In genomic region chr14:59330499-59330898, GRCm38 (mm10) we compare ENCODE assay signal across 10 mouse cellular contexts. TPM values are rescaled to one million over a fixed set of nuclear protein-coding genes. Genes with fewer than 3 reads are reported as not detected.
DNase-seq lines count a peak whose midpoint lies in the region; ATAC-seq and TF ChIP-seq lines count a peak whose summit lies in the region.
"Not testable (repeated sequence)": the region's sequence is repeated elsewhere in the genome, so short reads cannot be mapped to it uniquely, and the experiment has no call there.
"Had no signal": no experiment of that assay in that cellular context is flagged by ENCODE, and none has a peak within 500 bp of the region (broad histone marks: within the 10 kb centered on the region; RNA-seq: fewer than 3 reads in every experiment).

No protein-coding gene starts in this region.

- in situ Hi-C loops in Patski (cut with MboI; ENCODE audit: low pct_unique_long_range_greater_than_20kb) = not testable (repeated sequence)

- not testable (repeated sequence) for H3K4me2 ChIP-seq in lung, embryonic 14.5 days

- H3K36me3 ChIP-seq in lung, embryonic 14.5 days (ENCODE audit: insufficient read depth) = not testable (repeated sequence)

- not testable (repeated sequence) for H3K9ac ChIP-seq in lung, embryonic 14.5 days

- WGBS in lung, embryonic 14.5 days = 26% methylated on average over 3 of the region's 3 CpGs

- H3K27me3 ChIP-seq in Patski; lung, embryonic 14.5 days (ENCODE audit: insufficient read depth, low read length): not testable (repeated sequence)

- H3K4me1 ChIP-seq in lung, embryonic 14.5 days (ENCODE audit: insufficient read depth) = not testable (repeated sequence)

- ATAC-seq in Patski; lung, embryonic 14.5 days (ENCODE audit: insufficient read depth): not testable (repeated sequence)
- 0 out of 2 replicates have a peak, but pooled peaks have one; percentile 47 for ATAC-seq in common myeloid progenitor, adult 5-6 weeks (replicated peaks; ENCODE audit: low read depth, poor library complexity, severe bottlenecking)

- not testable (repeated sequence) for DNase-seq in Patski (ENCODE audit: low read depth, low spot score)
- peak; percentile 7 to 12 for DNase-seq in frontal cortex, postnatal 25 days (ENCODE audit: low spot score in 2 of 2)
- peak; percentile 25 for DNase-seq in induced T-regulatory cell, adult 2 months (ENCODE audit: low read depth)
- DNase-seq in layer of hippocampus, postnatal 14 days (ENCODE audit: low spot score in 2 of 2) = peak; percentile 13 to 26
- peak; percentile 52 for DNase-seq in lung, embryonic 14.5 days
- peak; percentile 10 for DNase-seq in ovary, postnatal 36 days (ENCODE audit: low spot score)
- peak; percentile 19 for DNase-seq in thymus, postnatal 4 days

- not testable (repeated sequence) for H3K4me3 ChIP-seq in lung, embryonic 14.5 days (ENCODE audit: low read depth, low read length)

- CTCF ChIA-PET in Patski (lab: Charles Lee) = not testable (repeated sequence)

- not testable (repeated sequence) for H3K9me3 ChIP-seq in lung, embryonic 14.5 days (ENCODE audit: low read depth, low read length)

- not testable (repeated sequence) for H3K27ac ChIP-seq in lung, embryonic 14.5 days (ENCODE audit: low read depth)

- POLR2A ChIA-PET in Patski (lab: Charles Lee) = not testable (repeated sequence)

- TF ChIP-seq CTCF in Patski (IDR thresholded peaks at IDR 0.05) = peak; percentile 28
- peak; percentile 54 for TF ChIP-seq CTCF in lung, embryonic 14.5 days (IDR thresholded peaks at IDR 0.05; ENCODE audit: low read depth)

RNA-seq across cellular contexts. Expression of gene Phf11b, which starts 10.7 kb away (rescaled TPM):
- 0.59 TPM for polyA plus RNA-seq in Patski (2021)
- total RNA-seq in common myeloid progenitor, adult 5-6 weeks (2017) = 4.2 and 9.2 TPM in 2 replicates
- total RNA-seq in layer of hippocampus, postnatal 14 days (2021) = not detected
- polyA plus RNA-seq in lung, embryonic 14.5 days (2014; fragmentation: Nextera tagmentation; extraction: Ambion mirVana) = 0.53 and 0.84 TPM in 2 replicates

RNA-seq across cellular contexts. Expression of gene Phf11a, which starts 33.2 kb away (rescaled TPM):
- polyA plus RNA-seq in Patski (2021) = 0.36 TPM
- total RNA-seq in common myeloid progenitor, adult 5-6 weeks (2017) = 0.46 and 2.0 TPM in 2 replicates
- total RNA-seq in layer of hippocampus, postnatal 14 days (2021) = not detected
- 0.27 TPM in 1 of 2 replicates, not detected in the other for polyA plus RNA-seq in lung, embryonic 14.5 days (2014; fragmentation: Nextera tagmentation; extraction: Ambion mirVana)
- polyA plus RNA-seq: embryonic facial prominence, embryonic 12.5 days; heart, embryonic 12.5 days had no signal

RNA-seq across cellular contexts. Expression of gene Phf11d, which starts 34.8 kb away (rescaled TPM):
- polyA plus RNA-seq in Patski (2021) = 3.6 TPM
- total RNA-seq in common myeloid progenitor, adult 5-6 weeks (2017) = 1.5 TPM in 2 replicates
- under 1 TPM; 0.48 to 0.72 TPM for total RNA-seq in layer of hippocampus, postnatal 14 days (2021)
- 0.50 and 1.0 TPM in 2 replicates for polyA plus RNA-seq in lung, embryonic 14.5 days (2014; fragmentation: Nextera tagmentation; extraction: Ambion mirVana)
